Mouse (Mus musculus) E14TG2a.4 (cell line): Measurements from ENCODE around the gene Lgi4.

Source experiments
- H3K27me3 ChIP-seq: 2 replicates; pipeline ENCODE4 v1.6.1; 2014; ENCODE audit warnings: low read length, control low read depth; ENCODE audit not compliant: insufficient read depth
- H3K36me3 ChIP-seq: 2 replicates; pipeline ENCODE4 v1.6.1; 2014; ENCODE audit warnings: low read length, control low read depth; ENCODE audit not compliant: insufficient read depth
- H3K4me1 ChIP-seq: replicated peaks from 2 replicates; pipeline ENCODE4 v1.6.1; 2014; ENCODE audit warnings: low read depth, low read length, control low read depth
- H3K4me3 ChIP-seq: replicated peaks from 2 replicates; pipeline ENCODE4 v1.5.1; 2014; ENCODE audit warnings: mild to moderate bottlenecking, low read length
- H3K9me3 ChIP-seq: 2 replicates; pipeline ENCODE4 v1.6.1; 2014; ENCODE audit warnings: low read length, control low read depth
- CTCF ChIP-seq: conservative IDR thresholded peaks from 2 replicates; pipeline ENCODE4 v1.5.1; 2014; ENCODE audit warnings: low read length
- NANOG ChIP-seq: IDR thresholded peaks from 2 replicates; pipeline ENCODE4 v1.6.1; 2014; ENCODE audit warnings: borderline replicate concordance, low read length, mixed read lengths
- POU5F1 ChIP-seq: IDR thresholded peaks from 2 replicates; pipeline ENCODE4 v1.6.1; 2014; ENCODE audit warnings: low read length, borderline replicate concordance

Lgi4 gene

GRCm38 (mm10) chr7:31059108-31059507 lies at the start of gene Lgi4:
Gene Lgi4, plus strand, starts transcription at chr7:31059342.
- no peaks in the 10 kb centered on the region for H3K36me3 ChIP-seq
- TF ChIP-seq POU5F1 = no peak
- TF ChIP-seq CTCF = peak; percentile 97
- TF ChIP-seq NANOG = no peak
- H3K9me3 ChIP-seq = no peaks in the 10 kb centered on the region
- H3K4me3 ChIP-seq = no peak within 1 kb of the TSS
- H3K27me3 ChIP-seq = peaks cover 38% of the 10 kb centered on the region
- peaks cover 24% of the 10 kb centered on the region for H3K4me1 ChIP-seq

- Histone ChIP-seq H3K9me3 (no peaks in the 10 kb centered on the region), H3K4me3 (no peak overlapping the region), H3K4me1 (0 out of 2 replicates have a peak, but pooled peaks cover 7% of the 10 kb centered on the region), H3K27me3 (no peaks in the 10 kb centered on the region), H3K36me3 (no peaks in the 10 kb centered on the region)
- TF ChIP-seq POU5F1 = no peak
- no peak for TF ChIP-seq NANOG
- TF ChIP-seq CTCF = no peak
Measured at GRCm38 (mm10) chr7:31012971-31013370, 46.2 kb upstream of the Lgi4 start.

- 0 out of 2 replicates have a peak, but pooled peaks cover 14% of the 10 kb centered on the region for H3K4me1 ChIP-seq
- no peaks in the 10 kb centered on the region for H3K36me3 ChIP-seq
- no peak overlapping the region for H3K4me3 ChIP-seq
- no peaks in the 10 kb centered on the region for H3K9me3 ChIP-seq
- no peaks in the 10 kb centered on the region for H3K27me3 ChIP-seq
- no peak for TF ChIP-seq NANOG
- TF ChIP-seq CTCF = no peak
- no peak for TF ChIP-seq POU5F1
Measured at GRCm38 (mm10) chr7:31017104-31017901, 41.8 kb upstream of the Lgi4 start.

GRCm38 (mm10) chr7:31028609-31029008 lies 30.5 kb upstream of the Lgi4 start:
- Histone ChIP-seq H3K27me3 (no peaks in the 10 kb centered on the region), H3K36me3 (no peaks in the 10 kb centered on the region), H3K4me3 (peak overlapping the region; percentile 41; the same call in 1 of the 2 replicates), H3K9me3 (no peaks in the 10 kb centered on the region), H3K4me1 (peaks cover 18% of the 10 kb centered on the region)
- TF ChIP-seq NANOG = no peak
- no peak for TF ChIP-seq POU5F1
- TF ChIP-seq CTCF = no peak

GRCm38 (mm10) chr7:31030717-31031116 lies 28.4 kb upstream of the Lgi4 start:
- Histone ChIP-seq H3K9me3 (no peaks in the 10 kb centered on the region), H3K36me3 (no peaks in the 10 kb centered on the region), H3K27me3 (no peaks in the 10 kb centered on the region), H3K4me1 (peaks cover 30% of the 10 kb centered on the region), H3K4me3 (no peak overlapping the region)
- TF ChIP-seq CTCF (peak; percentile 64), NANOG (no peak)

- Histone ChIP-seq H3K9me3 (no peaks in the 10 kb centered on the region), H3K27me3 (no peaks in the 10 kb centered on the region)
Measured at GRCm38 (mm10) chr7:31031731-31032130, 27.4 kb upstream of the Lgi4 start.

GRCm38 (mm10) chr7:31033409-31034165 lies 25.6 kb upstream of the Lgi4 start:
- Histone ChIP-seq H3K4me3 (no peak overlapping the region), H3K36me3 (no peaks in the 10 kb centered on the region), H3K27me3 (no peaks in the 10 kb centered on the region), H3K4me1 (peaks cover 34% of the 10 kb centered on the region), H3K9me3 (no peaks in the 10 kb centered on the region)
- TF ChIP-seq CTCF (no peak), NANOG (no peak), POU5F1 (no peak)

More at GRCm38 (mm10) chr7:31031731-31032130, 27.4 kb upstream of the Lgi4 start:
- H3K4me3 ChIP-seq = no peak overlapping the region
- H3K4me1 ChIP-seq = peaks cover 34% of the 10 kb centered on the region
- H3K36me3 ChIP-seq = no peaks in the 10 kb centered on the region
- no peak for TF ChIP-seq NANOG
- TF ChIP-seq POU5F1 = no peak
- no peak for TF ChIP-seq CTCF

GRCm38 (mm10) chr7:31034789-31035188 lies 24.4 kb upstream of the Lgi4 start:
- no peaks in the 10 kb centered on the region for H3K36me3 ChIP-seq
- TF ChIP-seq CTCF = peak; percentile 49
- TF ChIP-seq POU5F1 = no peak
- peaks cover 5% of the 10 kb centered on the region for H3K27me3 ChIP-seq
- H3K9me3 ChIP-seq = no peaks in the 10 kb centered on the region
- no peak overlapping the region for H3K4me3 ChIP-seq
- H3K4me1 ChIP-seq = peaks cover 41% of the 10 kb centered on the region
